In genomic region chr2:11199624-11200023, GRCm38 (mm10) we compare ENCODE assay signal across 15 mouse cellular contexts.
"Had no signal": no experiment of that assay in that cellular context is flagged by ENCODE, and none has a peak within 500 bp of the region (broad histone marks: within the 10 kb centered on the region; RNA-seq: fewer than 3 reads in every experiment).

No protein-coding gene starts in this region.

- H3K4me1 ChIP-seq: midbrain, embryonic 13.5 days; midbrain, embryonic 15.5 days; neural tube, embryonic 12.5 days; stomach, embryonic 15.5 days had no signal

- H3K36me3 ChIP-seq: midbrain, embryonic 13.5 days; midbrain, embryonic 15.5 days; neural tube, embryonic 12.5 days; stomach, embryonic 15.5 days had no signal

- ATAC-seq: midbrain, embryonic 13.5 days; midbrain, embryonic 15.5 days had no signal

- H3K4me3 ChIP-seq: megakaryocyte, embryonic 14.5 days; midbrain, embryonic 13.5 days; midbrain, embryonic 15.5 days; neural tube, embryonic 12.5 days; stomach, embryonic 15.5 days had no signal

- H3K27me3 ChIP-seq: megakaryocyte, embryonic 14.5 days; midbrain, embryonic 13.5 days; midbrain, embryonic 15.5 days; neural tube, embryonic 12.5 days; stomach, embryonic 15.5 days had no signal

- H3K4me2 ChIP-seq: lung, embryonic 14.5 days; midbrain, embryonic 11.5 days; midbrain, embryonic 13.5 days; midbrain, embryonic 15.5 days; neural tube, embryonic 12.5 days; stomach, embryonic 15.5 days had no signal

- H3K27ac ChIP-seq: midbrain, embryonic 13.5 days; midbrain, embryonic 15.5 days; neural tube, embryonic 12.5 days; stomach, embryonic 15.5 days; stomach, postnatal 0 days had no signal

- DNase-seq: lung, adult 18-20 months; lung, embryonic 14.5 days; lung, postnatal 10 days; lung, postnatal 4 days; right cerebral cortex, postnatal 14 days; thymus, adult 2 months; thymus, postnatal 25 days; thymus, postnatal 4 days had no signal

- H3K9ac ChIP-seq: lung, embryonic 14.5 days; midbrain, embryonic 13.5 days; midbrain, embryonic 15.5 days; neural tube, embryonic 12.5 days; stomach, embryonic 15.5 days had no signal

- H3K9me3 ChIP-seq: megakaryocyte, embryonic 14.5 days; midbrain, embryonic 13.5 days; midbrain, embryonic 15.5 days; neural tube, embryonic 12.5 days; stomach, embryonic 15.5 days had no signal
